Mouse (Mus musculus) fat pad, adult 2 months (tissue): Measurements from ENCODE around the gene Golph3l.
"Not testable (repeated sequence)": the region's sequence is repeated elsewhere in the genome, so short reads cannot be mapped to it uniquely, and the experiment has no call there.

ENCODE experiments used
- DNase-seq: peaks from one replicate; pipeline ENCODE4 v3.0.0-alpha.2; 2011; ENCODE audit warnings: low read depth, low spot score; ENCODE audit errors: extremely low read depth

The Golph3l gene

DNA sequence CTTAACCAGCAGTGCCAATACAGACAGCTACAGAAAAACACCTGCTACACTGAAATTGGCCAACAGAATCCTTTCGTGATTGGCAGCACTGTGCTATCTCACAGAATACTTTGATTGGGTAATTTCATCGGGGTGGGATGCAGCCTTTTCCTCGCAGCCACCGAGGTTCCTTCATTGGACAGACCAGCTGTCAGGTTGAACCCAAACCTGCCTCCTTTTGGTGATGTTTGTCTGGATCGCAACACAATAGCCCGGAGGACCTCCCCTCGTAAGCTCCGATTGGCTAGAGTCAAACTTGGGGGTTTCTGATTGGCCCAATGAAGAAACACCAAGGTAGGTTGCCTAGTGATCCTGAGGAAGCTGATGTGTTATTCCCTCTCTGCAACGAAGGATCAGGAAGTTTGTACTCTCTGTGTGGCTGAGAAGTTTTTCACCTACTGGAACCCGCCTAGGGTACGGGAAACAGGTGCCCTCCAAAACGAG is at the start of gene Golph3l:
Golph3l (plus strand) TSS at position 331 of the 483 bp plus-strand sequence.
- peak; percentile 95 for DNase-seq

GRCm38 (mm10) chr3:95538936-95539335 is 49.8 kb upstream of the Golph3l start:
- DNase-seq, result peak; percentile 16

DNA sequence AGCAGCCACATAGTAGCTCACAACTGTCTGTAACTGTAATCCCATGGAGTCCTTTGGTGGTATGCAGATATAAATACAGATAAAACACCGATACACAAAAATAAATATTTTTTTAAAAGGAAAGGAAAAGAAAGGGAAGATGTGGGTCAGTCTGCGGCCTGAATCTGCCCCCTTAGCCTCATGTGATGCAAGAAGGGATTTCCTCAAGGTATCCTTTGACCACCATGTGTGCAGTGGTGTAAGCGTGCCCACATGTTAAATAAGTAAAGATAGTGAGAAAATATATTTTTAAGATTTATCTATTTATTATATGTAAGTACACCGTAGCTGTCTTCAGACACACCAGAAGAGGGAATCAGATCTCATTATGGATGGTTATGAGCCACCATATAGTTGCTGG is 48.9 kb upstream of the Golph3l start:
- no peak for DNase-seq

DNA sequence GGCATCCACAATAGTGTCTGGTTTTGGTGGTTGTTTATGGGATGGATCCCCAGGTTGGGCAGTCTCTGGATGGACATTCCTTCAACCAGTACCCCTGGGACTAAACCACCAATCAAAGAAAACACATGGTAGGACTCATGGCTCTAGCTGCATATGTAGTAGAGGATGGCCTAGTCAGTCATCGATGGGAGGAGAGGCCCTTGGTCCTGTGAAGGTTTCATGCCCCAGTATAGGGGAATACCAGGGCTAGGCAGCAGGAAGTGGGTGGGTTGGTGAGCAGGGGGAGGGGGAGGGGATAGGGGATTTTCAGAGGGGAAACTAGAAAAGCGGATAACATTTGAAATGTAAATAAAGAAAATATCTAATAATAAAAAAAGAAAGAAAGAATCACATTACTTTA is 47.5 kb upstream of the Golph3l start:
- DNase-seq, result not testable (repeated sequence)

GRCm38 (mm10) chr3:95542171-95542570 is 46.6 kb upstream of the Golph3l start:
- DNase-seq, result no peak

GRCm38 (mm10) chr3:95542981-95543380 is 45.8 kb upstream of the Golph3l start:
- DNase-seq, result no peak

DNA sequence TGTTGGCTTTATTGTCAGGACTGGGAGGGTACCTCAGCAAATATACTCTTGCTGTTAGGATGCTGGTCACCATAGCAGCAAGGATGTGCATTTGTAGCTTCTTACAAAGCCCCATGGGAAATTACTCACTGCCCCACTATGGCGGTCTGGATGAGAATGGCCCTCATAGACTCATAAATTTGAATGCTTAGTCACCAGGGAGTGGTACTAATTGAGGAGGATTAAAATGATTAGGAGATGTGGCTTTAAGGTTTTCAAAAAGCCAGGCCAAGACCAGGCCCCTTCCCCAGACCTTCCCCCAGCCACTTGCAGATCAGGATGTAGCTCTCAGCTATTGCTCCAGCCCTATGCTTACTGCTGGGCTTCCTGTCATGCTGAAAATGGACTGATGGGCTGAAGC is 38.6 kb upstream of the Golph3l start:
- DNase-seq, result no peak

DNA sequence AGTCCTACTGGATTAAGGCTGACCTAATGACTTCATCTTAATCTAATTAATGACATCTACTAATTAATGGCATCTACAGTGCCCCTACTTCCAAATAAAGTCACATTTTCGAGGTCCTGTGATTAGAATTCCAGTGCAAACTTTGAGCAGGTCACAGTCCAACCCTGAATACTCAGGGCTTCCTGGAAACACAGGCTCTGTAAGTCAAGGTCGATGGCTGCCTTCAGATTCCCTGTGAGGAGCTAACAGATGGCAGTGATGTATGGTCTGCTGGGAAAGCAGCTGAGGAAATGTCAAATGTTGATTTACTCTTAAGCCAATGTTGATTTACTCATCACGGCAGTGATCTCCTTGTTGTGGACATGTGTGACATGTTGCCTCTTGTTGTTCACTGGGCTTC is 34.7 kb upstream of the Golph3l start:
- DNase-seq, result no peak

DNA sequence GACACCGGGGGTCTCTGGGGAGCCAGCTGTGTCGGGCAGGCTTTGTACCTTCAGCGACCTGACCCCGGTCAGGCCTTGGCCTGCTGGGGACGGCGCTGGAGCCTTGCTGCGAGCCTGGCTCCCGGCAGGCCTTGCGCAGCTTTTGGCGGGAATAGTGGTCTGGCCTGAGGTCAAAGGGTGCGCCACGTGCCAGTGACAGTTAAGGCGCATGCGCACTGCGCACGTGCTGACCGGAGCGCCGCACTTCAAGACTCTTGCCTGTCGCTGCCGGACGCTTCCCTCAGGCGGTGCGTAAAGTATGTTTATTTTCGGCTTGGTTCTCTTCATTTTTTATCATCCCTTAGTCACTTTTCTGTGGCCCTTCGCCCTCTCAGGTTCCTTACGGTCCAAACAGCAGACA is 29.3 kb upstream of the Golph3l start, which contains the start of gene Hormad1:
Hormad1 (plus strand) TSS at position 241 of the 400 bp plus-strand sequence.
- no peak for DNase-seq

DNA sequence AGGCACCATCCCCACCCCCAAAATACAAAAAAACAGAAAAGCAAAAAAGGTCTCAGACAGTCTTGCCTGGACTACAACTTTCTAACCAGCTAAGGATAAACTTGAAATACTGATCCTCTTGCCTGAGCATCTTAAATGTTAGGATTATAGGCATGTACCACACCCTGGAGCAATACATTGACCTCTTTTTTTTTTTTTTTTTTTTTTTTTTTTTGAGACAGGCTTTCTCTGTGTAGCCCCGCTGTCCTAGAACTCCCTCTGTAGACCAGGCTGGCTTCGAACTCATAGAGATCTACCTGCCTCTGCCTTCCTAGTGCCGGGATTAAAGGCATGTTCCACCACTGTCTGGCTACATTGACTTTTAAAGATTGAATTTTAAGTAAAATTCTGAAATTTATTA is 28.0 kb upstream of the Golph3l start:
- no peak for DNase-seq

DNA sequence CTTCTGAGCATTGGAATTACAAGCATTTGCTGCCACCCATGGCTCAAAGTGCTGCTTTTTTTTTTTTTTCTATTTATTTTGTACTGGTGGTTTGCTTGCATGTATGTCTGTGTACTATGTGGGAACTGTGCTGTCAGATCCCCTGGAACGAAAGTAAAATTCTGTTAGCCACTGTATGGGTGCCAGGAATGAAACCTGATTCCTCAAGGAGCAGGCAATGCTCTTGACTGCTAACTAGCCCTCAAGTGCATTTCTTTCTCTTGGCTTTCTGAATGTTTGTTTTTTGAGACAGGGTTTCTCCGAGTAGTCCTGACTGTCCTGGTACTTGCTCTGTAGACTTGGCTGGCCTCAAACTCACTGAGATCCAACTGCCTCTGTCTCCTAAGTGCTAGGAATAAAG is 26.9 kb upstream of the Golph3l start:
- DNase-seq, result no peak

GRCm38 (mm10) chr3:95569585-95569984 is 19.1 kb upstream of the Golph3l start:
- no peak for DNase-seq

GRCm38 (mm10) chr3:95587754-95588603 is 755 bp upstream of the Golph3l start:
- DNase-seq, result no peak

DNA sequence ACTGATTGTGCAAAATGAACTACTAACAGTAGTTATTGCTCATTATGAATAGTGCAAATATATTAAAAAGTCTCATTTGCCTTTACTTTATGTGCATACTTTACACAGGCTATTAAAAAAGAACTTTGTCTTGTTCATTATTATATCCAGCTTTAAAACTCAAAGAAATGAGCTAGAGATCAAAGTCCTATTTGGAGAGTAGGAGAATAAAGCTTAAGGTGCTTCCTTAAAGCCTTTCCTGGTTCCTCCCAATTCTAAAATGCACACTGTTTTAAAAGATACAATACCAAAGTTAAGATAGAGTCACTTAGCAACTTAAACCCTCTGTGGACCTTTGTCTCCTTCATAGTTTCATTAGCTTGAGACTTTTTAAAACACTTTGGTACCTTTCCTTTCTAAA is 10.0 kb downstream of the Golph3l start:
- no peak for DNase-seq

DNA sequence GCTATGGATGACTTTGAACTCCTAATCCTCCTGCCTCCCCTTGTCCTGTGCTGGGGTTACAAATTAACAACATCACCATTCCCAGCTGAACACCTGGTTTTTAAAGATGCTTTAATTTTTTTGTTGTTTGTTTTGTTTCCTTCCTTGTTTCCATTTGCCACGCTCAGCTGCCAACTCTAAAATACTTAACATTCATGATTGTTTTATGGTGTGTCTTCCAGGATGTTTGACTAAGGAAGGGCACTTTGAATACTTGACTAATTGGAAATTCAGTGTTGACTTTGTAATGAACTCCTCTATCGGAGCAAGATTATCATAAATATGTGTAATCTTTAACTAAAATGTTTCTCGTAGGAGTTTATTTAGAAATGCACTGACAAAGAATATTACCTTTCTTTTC is 12.6 kb downstream of the Golph3l start:
- no peak for DNase-seq

- no peak for DNase-seq
These were observed 17.4 kb downstream of the Golph3l start for GRCm38 (mm10) chr3:95606096-95606495.

GRCm38 (mm10) chr3:95609195-95609594 is 20.5 kb downstream of the Golph3l start:
- DNase-seq, result no peak

- no peak for DNase-seq
These were observed 25.3 kb downstream of the Golph3l start for GRCm38 (mm10) chr3:95613996-95614395.

DNA sequence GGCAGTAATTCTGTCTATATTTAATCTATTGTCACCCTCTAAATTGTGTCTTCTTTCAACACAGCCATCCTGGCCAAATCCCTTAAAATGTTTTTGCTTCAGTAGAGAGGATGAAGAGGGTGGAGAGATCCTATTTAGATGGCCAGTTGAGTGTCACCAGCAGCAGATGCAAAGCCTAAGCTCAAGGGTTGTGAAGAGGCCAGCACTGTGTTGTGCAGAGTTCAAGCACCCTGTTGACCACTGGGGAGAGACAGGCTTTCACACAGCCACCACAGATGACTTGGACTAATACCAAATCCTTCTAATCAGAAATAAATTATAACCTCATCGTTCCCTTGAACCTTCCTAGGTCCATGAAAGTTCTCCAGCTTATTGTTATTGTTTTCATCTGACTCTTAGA is 29.8 kb downstream of the Golph3l start:
- no peak for DNase-seq

DNA sequence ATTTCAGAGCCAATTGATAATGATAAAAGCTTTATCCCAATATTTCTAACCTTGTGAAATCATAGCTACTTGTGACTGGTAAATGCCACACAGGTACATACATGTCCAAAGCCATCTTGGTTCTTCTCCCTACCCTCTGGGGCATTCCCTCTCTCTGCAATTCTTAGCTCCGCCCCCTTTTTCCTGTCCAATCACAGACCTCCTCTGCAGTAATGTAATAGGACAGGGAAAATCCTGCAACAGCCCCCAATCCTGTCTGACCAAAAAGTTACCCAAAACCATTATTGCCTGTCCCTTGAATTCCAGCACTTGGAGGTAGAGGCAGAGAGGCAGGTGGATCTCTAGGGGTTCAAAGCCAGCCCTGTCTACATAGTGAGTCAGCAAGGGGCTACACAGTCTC is 32.5 kb downstream of the Golph3l start:
- DNase-seq, result no peak

- not testable (repeated sequence) for DNase-seq
These were observed 33.7 kb downstream of the Golph3l start for GRCm38 (mm10) chr3:95622421-95622820.

- DNase-seq, result no peak
These were observed 34.8 kb downstream of the Golph3l start for GRCm38 (mm10) chr3:95623551-95623950.
